Mouse (Mus musculus): ENCODE measurements around the gene Ypel4. TPM values are rescaled to one million over a fixed set of nuclear protein-coding genes. Genes with fewer than 3 reads are reported as not detected.
A peak's percentile ranks its signal among the peaks of the same experiment; 100 is the strongest.

Gene Ypel4
- polyA plus RNA-seq (2012; ENCODE audit: insufficient read depth, insufficient read length, missing spikeins) = 0.70 and 0.92 TPM in 2 replicates

DNA sequence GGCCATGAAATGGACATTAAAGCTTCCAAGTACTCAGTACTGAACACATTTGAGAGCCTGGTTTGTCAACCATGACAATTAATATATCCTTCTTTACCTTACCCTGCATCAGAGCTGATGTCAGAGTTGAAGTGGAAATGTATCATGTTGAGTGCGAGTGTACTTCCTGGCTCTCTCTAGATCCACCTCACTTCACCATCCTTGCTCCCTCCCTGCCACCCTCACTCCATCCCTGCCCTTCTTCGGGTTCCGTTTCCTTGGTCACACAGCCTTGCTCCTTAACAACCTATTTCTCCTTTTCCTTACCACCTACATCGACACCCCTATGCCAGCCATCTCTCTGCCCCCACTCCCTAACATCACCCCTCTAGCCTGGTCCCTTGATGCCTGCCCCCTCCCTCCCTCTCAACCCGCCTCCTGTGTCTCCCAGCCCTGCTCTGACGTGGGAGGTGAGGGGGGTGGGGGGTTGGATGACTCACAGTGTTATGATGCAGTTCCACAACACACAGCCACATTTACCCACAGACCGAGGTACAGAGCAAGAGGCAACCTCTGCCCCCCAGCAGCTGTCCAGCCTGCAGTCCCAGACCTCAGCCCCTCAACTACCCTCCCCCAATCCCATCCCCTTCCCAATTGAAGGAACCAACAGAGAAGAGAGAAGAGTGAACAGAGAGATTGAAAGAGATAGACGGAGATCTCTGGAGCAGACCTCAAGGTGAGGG lies at the start of gene Ypel4:
TSS of gene Ypel4 (plus strand) at position 480 of the 722 bp plus-strand sequence.
- Histone ChIP-seq H3K27ac (ENCODE audit: insufficient read depth, low read depth, low read length) (no peak within 1 kb of the TSS), H3K4me3 (ENCODE audit: insufficient read depth, low read length) (peak within 1 kb of the TSS; percentile 41), H3K4me1 (ENCODE audit: control insufficient read depth, insufficient read depth, low read length) (peaks cover 13% of the 10 kb centered on the region)
- TF ChIP-seq POLR2A (IDR thresholded peaks at IDR 0.05; ENCODE audit: borderline replicate concordance, low read depth, low read length) (no peak), CTCF (IDR thresholded peaks at IDR 0.05; ENCODE audit: low read depth, low read length) (no peak)

DNA sequence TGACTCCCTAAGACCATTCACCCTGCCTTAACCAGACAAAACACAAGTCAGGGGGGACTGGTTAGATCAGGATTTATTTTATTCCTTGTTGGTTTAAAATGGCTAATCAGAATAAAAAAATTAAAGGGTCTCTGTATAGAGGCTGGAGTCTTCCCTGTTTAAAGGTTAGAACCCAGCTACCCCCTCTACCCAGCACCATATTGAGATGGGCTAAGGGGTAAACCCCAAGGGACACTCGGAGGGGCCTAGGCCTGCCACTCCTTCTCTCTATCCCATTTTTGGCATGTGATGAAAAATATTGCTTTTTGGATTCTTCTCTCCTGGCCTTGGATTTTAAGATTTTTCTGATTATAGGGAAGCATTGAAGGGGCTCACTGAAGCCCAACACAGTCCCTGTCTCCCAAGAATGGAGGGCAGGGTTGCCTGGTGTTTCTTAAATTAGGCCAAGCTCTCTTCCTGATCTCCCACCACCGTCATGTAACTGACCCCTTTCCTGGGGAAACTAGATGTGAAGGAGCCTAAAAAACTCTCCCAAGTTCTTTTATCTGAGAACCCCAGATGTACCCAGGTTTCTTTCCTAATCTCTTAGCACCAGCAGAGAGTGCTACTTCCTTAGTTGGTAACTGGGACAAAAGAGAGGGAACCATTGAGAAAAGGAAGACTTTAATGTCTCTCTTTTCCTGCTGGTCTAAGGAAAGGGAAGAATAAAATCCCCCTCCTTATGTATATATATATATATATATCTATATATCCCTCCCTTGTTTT lies 45.6 kb upstream of the Ypel4 start:
- Histone ChIP-seq H3K27ac (ENCODE audit: insufficient read depth, low read depth, low read length) (no peak overlapping the region), H3K4me1 (ENCODE audit: control insufficient read depth, insufficient read depth, low read length) (no peaks in the 10 kb centered on the region), H3K4me3 (ENCODE audit: insufficient read depth, low read length) (no peak overlapping the region)
- no peak for TF ChIP-seq POLR2A (IDR thresholded peaks at IDR 0.05; ENCODE audit: borderline replicate concordance, low read depth, low read length)
- TF ChIP-seq CTCF (IDR thresholded peaks at IDR 0.05; ENCODE audit: low read depth, low read length) = no peak

DNA sequence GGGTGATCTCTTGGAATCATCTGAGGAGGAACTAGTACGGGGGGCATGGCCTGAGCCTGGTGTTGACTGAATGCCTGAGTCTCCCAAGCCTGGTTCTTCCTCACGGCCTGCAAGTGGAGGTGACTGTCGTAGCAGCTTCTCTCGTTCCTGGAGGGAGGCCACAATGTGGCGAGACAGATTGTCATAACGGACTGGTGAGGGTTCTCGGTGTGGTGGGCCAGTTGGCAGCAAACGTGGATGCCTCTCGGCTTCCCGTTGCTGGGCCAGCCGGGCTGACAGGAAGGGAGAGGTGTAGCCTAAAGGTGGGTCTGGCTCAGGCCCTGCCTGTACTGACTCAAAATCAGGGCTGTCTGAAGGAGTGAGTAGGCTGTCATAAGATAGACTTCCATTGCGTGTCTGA lies 43.8 kb upstream of the Ypel4 start:
- no peak overlapping the region for H3K4me3 ChIP-seq (ENCODE audit: insufficient read depth, low read length)
- H3K4me1 ChIP-seq (ENCODE audit: control insufficient read depth, insufficient read depth, low read length) = no peaks in the 10 kb centered on the region
- no peak for TF ChIP-seq POLR2A (IDR thresholded peaks at IDR 0.05; ENCODE audit: borderline replicate concordance, low read depth, low read length)
- TF ChIP-seq CTCF (IDR thresholded peaks at IDR 0.05; ENCODE audit: low read depth, low read length) = no peak
- no peak overlapping the region for H3K27ac ChIP-seq (ENCODE audit: insufficient read depth, low read depth, low read length)

GRCm38 (mm10) chr2:84695007-84695695 lies 38.7 kb upstream of the Ypel4 start:
- TF ChIP-seq CTCF (IDR thresholded peaks at IDR 0.05; ENCODE audit: low read depth, low read length) (no peak), POLR2A (IDR thresholded peaks at IDR 0.05; ENCODE audit: borderline replicate concordance, low read depth, low read length) (no peak)
- Histone ChIP-seq H3K4me3 (ENCODE audit: insufficient read depth, low read length) (no peak overlapping the region), H3K27ac (ENCODE audit: insufficient read depth, low read depth, low read length) (no peak overlapping the region), H3K4me1 (ENCODE audit: control insufficient read depth, insufficient read depth, low read length) (no peaks in the 10 kb centered on the region)

GRCm38 (mm10) chr2:84703497-84703896 lies 30.4 kb upstream of the Ypel4 start:
- H3K4me1 ChIP-seq (ENCODE audit: control insufficient read depth, insufficient read depth, low read length) = peaks cover 16% of the 10 kb centered on the region

DNA sequence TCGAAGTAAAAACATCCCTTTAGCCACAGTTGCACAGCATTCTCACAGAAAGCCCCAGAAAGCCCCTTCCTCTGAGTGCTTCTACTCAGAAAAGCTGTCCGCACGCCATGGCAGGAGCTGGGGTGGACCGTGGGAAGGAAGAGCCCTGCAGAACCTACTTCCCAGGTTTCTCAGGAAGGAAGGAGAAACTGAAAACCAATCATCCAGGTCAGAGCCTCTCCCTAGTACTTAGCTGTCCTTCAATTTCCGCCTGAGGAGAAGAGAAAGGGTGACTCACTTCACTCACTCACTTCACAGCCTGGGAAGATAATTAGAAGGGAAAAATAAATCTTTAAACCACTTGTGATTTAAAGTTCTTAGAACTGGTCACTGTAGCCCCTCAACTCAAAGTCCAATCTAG lies 29.5 kb upstream of the Ypel4 start:
- no peak for TF ChIP-seq POLR2A (IDR thresholded peaks at IDR 0.05; ENCODE audit: borderline replicate concordance, low read depth, low read length)
- TF ChIP-seq CTCF (IDR thresholded peaks at IDR 0.05; ENCODE audit: low read depth, low read length) = no peak
- H3K27ac ChIP-seq (ENCODE audit: insufficient read depth, low read depth, low read length) = no peak overlapping the region
- peaks cover 16% of the 10 kb centered on the region for H3K4me1 ChIP-seq (ENCODE audit: control insufficient read depth, insufficient read depth, low read length)
- H3K4me3 ChIP-seq (ENCODE audit: insufficient read depth, low read length) = no peak overlapping the region

More at GRCm38 (mm10) chr2:84703497-84703896, 30.4 kb upstream of the Ypel4 start:
- Histone ChIP-seq H3K4me3 (ENCODE audit: insufficient read depth, low read length) (no peak overlapping the region), H3K27ac (ENCODE audit: insufficient read depth, low read depth, low read length) (no peak overlapping the region)
- TF ChIP-seq POLR2A (IDR thresholded peaks at IDR 0.05; ENCODE audit: borderline replicate concordance, low read depth, low read length) (no peak), CTCF (IDR thresholded peaks at IDR 0.05; ENCODE audit: low read depth, low read length) (no peak)

DNA sequence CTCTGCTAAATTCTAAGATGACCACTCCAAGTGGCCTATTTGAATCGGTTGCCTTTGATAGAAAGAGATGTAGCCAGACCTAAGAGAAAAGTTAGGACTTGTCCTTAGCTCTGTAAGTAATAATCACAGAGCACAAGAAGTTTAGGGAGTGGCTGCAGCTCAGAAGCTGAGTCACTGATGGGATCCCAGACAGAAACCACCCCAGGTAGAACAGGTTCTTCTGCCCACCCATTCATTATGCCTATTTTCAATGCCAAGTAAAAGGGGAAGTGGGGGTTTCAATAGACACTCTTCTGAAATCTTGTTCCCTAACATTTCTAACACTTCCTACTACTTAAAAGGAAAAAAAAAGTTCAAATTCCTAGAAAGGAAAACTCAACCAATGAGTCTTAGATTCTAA lies 28.6 kb upstream of the Ypel4 start:
- TF ChIP-seq CTCF (IDR thresholded peaks at IDR 0.05; ENCODE audit: low read depth, low read length) = no peak
- TF ChIP-seq POLR2A (IDR thresholded peaks at IDR 0.05; ENCODE audit: borderline replicate concordance, low read depth, low read length) = no peak
- Histone ChIP-seq H3K27ac (ENCODE audit: insufficient read depth, low read depth, low read length) (no peak overlapping the region), H3K4me1 (ENCODE audit: control insufficient read depth, insufficient read depth, low read length) (peaks cover 16% of the 10 kb centered on the region), H3K4me3 (ENCODE audit: insufficient read depth, low read length) (no peak overlapping the region)

DNA sequence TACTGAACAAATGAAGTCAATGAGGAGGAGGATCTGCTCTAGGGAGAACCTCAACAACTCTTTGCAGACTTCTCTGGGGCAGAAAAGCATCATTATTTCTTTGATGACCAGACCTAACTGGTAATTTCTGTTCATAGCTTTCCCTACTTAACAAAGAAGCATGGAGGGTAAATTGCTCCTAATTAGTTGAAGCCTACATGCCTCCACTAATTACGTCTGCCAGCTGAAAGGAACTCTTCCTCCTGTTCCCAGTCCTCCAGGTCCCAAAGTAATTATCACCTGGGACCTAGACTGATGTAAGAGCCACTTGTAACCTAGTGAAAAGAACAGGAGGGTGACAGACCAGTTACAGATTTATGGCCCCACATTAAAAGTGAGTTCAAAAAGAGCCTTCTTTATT lies 26.3 kb upstream of the Ypel4 start:
- Histone ChIP-seq H3K4me3 (ENCODE audit: insufficient read depth, low read length) (no peak overlapping the region), H3K27ac (ENCODE audit: insufficient read depth, low read depth, low read length) (no peak overlapping the region), H3K4me1 (ENCODE audit: control insufficient read depth, insufficient read depth, low read length) (peaks cover 16% of the 10 kb centered on the region)
- TF ChIP-seq POLR2A (IDR thresholded peaks at IDR 0.05; ENCODE audit: borderline replicate concordance, low read depth, low read length) (no peak), CTCF (IDR thresholded peaks at IDR 0.05; ENCODE audit: low read depth, low read length) (no peak)

DNA sequence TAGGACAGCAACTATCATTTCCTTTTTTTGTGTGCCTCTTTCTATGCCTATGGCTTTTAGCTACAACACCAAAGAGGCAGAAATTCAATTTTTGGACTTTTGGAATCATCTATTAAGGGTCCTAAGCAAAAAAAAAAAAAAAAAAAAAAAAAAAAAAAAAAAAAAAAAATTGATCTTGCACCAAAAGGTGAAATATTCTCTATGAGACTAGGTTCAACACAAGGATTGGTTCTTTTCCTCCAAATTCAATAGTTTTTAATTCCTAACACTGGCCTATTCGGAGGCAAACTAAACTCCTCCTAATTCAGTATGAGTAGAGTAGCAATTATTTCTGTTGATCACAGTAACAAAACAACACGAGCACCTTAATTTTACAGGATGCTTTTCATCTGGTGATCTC lies 22.0 kb upstream of the Ypel4 start:
- TF ChIP-seq POLR2A (IDR thresholded peaks at IDR 0.05; ENCODE audit: borderline replicate concordance, low read depth, low read length) (no peak), CTCF (IDR thresholded peaks at IDR 0.05; ENCODE audit: low read depth, low read length) (no peak)
- Histone ChIP-seq H3K4me1 (ENCODE audit: control insufficient read depth, insufficient read depth, low read length) (peaks cover 8% of the 10 kb centered on the region), H3K27ac (ENCODE audit: insufficient read depth, low read depth, low read length) (no peak overlapping the region), H3K4me3 (ENCODE audit: insufficient read depth, low read length) (no peak overlapping the region)

Data from bone marrow macrophage, adult 2 months (primary cell).